Mouse (Mus musculus): Measurements from ENCODE around the gene Plin4.

DNA sequence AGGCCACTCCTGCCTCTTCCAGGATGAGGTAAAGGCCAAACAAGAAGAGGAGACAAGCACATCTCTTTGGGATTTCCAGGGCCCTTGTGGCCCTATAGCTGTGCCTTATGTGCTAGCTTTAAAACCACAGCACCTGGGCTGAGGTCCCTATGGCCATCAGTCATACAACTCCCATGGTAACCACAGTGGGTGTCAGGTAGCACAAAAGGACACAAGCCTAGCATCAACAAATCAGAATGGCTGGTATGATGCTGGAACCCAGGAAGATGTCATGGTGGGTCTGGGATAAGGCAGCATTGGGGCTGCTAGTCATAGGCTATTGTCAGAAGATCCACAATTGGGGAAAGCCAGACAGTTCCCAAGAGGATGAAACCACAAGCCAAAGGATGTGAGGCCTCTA lies 38.5 kb downstream of the Plin4 start:
- no peak for TF ChIP-seq POLR2A (IDR thresholded peaks at IDR 0.05; ENCODE audit: insufficient read length, low read depth)
- TF ChIP-seq MYOD1 (IDR thresholded peaks at IDR 0.05; ENCODE audit: control insufficient read depth in 1 of 3, insufficient read length in 2 of 3, low read depth in 2 of 3), result no peak
- TF ChIP-seq MYOG (IDR thresholded peaks at IDR 0.05; ENCODE audit: control insufficient read depth in 1 of 3, insufficient read depth in 1 of 3, insufficient read length in 2 of 3, low read depth in 2 of 3), result no peak
- TF ChIP-seq MAX (IDR thresholded peaks at IDR 0.05; ENCODE audit: low read depth), result no peak
- no peak for TF ChIP-seq CEBPB (IDR thresholded peaks at IDR 0.05; ENCODE audit: insufficient read depth, poor library complexity, severe bottlenecking)
- no peak for TF ChIP-seq POLR2AphosphoS2 (IDR thresholded peaks at IDR 0.05; ENCODE audit: insufficient read length, low read depth)
- TF ChIP-seq REST (IDR thresholded peaks at IDR 0.05; ENCODE audit: insufficient read depth, insufficient read length), result no peak
- TF ChIP-seq TCF12 (IDR thresholded peaks at IDR 0.05; ENCODE audit: insufficient read depth, poor library complexity, severe bottlenecking), result no peak
- no peak for TF ChIP-seq USF1 (IDR thresholded peaks at IDR 0.05; ENCODE audit: low read depth)

Measured in myocyte (in vitro differentiated cells).